Mouse (Mus musculus) heart, adult 2 months (tissue): Measurements from ENCODE around the gene Ccdc65. TPM values are rescaled to one million over a fixed set of nuclear protein-coding genes. Genes with fewer than 3 reads are reported as not detected.

ENCODE experiments used
- DNase-seq, 2 experiments: peaks; one replicate each; pipeline ENCODE4 v3.0.0; 2021
- H3K27ac ChIP-seq: fragments of 200-600 bp; 2 replicates; pipeline ENCODE4 v1.8.1; 2022
- H3K27me3 ChIP-seq: fragments of 200-500 bp; 2 replicates; pipeline ENCODE4 v1.6.1; 2012; ENCODE audit warnings: mild to moderate bottlenecking, low read length, inconsistent platforms, mixed read lengths; ENCODE audit not compliant: control insufficient read depth, insufficient read depth
- H3K36me3 ChIP-seq: fragments of 200-500 bp; 2 replicates; pipeline ENCODE4 v1.6.1; 2012; ENCODE audit warnings: low read length, inconsistent platforms; ENCODE audit not compliant: control insufficient read depth, insufficient read depth
- H3K4me1 ChIP-seq: fragments of 200-500 bp; 2 replicates; pipeline ENCODE4 v1.6.1; 2011; ENCODE audit warnings: low read length; ENCODE audit not compliant: control insufficient read depth, insufficient read depth
- H3K4me3 ChIP-seq: fragments of 200-600 bp; 2 replicates; pipeline ENCODE4 v1.8.1; 2022
- H3K79me2 ChIP-seq: fragments of 200-500 bp; replicated peaks from 2 replicates; pipeline ENCODE4 v1.6.1; 2012; ENCODE audit warnings: mild to moderate bottlenecking, inconsistent platforms, low read length, moderate library complexity, mixed read lengths; ENCODE audit not compliant: control insufficient read depth, insufficient read depth
- H3K9ac ChIP-seq: fragments of 200-500 bp; 2 replicates; pipeline ENCODE4 v1.6.1; 2012; ENCODE audit warnings: low read depth, mild to moderate bottlenecking, control low read depth, inconsistent platforms, low read length, mixed read lengths
- CTCF ChIP-seq: fragments of 200-600 bp; IDR thresholded peaks from 2 replicates; pipeline ENCODE4 v1.8.1; 2022; ENCODE audit warnings: antibody characterized with exemption, mild to moderate bottlenecking, moderate library complexity
- EP300 ChIP-seq: fragments of 200-500 bp; IDR thresholded peaks from 2 replicates; pipeline ENCODE4 v1.6.1; 2011; ENCODE audit warnings: low read depth, low read length, control low read depth; ENCODE audit not compliant: insufficient read depth
- POLR2A ChIP-seq: fragments of 200-500 bp; IDR thresholded peaks from 2 replicates; pipeline ENCODE4 v1.6.1; 2011; ENCODE audit warnings: mild to moderate bottlenecking, low read depth, low read length, control low read depth; ENCODE audit not compliant: insufficient read depth
- WGBS: fragments of 180-500 bp; shearing (Covaris S2); methylation state at CpG from one replicate; pipeline ENCODE4 v1.1.7; 2018; 5-methylcytosine and 5-hydroxymethylcytosine counted together
- intact Hi-C: fragments of 180-260 bp; cut with DNase I; formaldehyde crosslinking; loops from one replicate; pipeline ENCODE4 v1.15.1; 2025
- polyA plus RNA-seq: library from polyadenylated mRNA; depleted of rRNA; stranded (reverse); fragments of >200 nt; gene quantifications from 2 replicates; pipeline ENCODE4 v1.2.3, GENCODE M21; 2012
- total RNA-seq, 2 experiments: library from RNA; stranded (reverse); gene quantifications; 2 replicates each; pipeline ENCODE4 v1.2.3; 2021

Gene Ccdc65
- total and polyA plus RNA-seq, 3 experiments = 0.11 to 0.37 (median 0.16) TPM

DNA sequence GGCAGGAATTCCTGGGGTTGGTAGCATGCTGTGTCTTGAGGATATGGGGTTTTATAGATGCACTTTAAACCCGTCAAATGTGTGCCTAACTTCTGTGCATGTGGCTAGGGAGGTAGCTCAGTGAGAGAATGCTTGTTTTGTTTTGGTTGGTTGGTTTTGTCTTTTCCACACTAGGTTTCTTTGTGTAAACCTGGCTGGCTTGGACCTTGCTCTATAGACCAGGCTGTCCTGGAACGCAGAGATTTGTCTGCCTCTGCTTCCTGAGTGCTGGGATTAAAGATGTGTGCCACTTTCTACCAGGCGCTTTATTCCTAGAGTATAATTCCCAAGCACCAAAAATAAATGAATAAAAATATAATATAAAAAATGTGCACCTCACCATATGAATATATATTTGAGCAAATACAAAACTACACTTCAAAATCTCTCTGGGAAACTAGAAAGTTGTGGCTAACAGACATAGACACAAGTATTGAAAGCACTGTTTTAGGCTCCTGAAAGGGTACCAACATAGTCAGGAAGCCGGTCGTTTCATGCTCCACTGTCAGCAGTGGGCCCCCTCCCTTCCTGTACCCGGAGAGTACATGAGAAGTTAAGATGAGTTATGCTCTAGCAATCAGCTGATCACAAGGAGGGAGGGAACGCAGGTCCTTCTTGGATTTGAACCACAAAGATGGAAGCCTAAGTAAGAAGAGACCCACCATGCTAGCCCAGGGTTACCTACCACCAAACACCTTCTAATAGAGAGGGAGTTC is 22.0 kb downstream of the Ccdc65 start:
- no peak for DNase-seq
- Histone ChIP-seq H3K4me3 (no peak overlapping the region), H3K9ac (no peak overlapping the region), H3K27me3 (no peaks in the 10 kb centered on the region), H3K79me2 (no peaks in the 10 kb centered on the region), H3K36me3 (no peaks in the 10 kb centered on the region), H3K27ac (no peak overlapping the region), H3K4me1 (peaks cover 4% of the 10 kb centered on the region)
- WGBS = 60% methylated on average over 7 of the region's 7 CpGs
- TF ChIP-seq EP300 (no peak), CTCF (no peak), POLR2A (no peak)
- intact Hi-C loops = no loop called here

- no peak overlapping the region for H3K4me3 ChIP-seq
- TF ChIP-seq POLR2A (no peak), EP300 (no peak), CTCF (no peak)
- no peaks in the 10 kb centered on the region for H3K36me3 ChIP-seq
- DNase-seq = no peak
- H3K27me3 ChIP-seq = no peaks in the 10 kb centered on the region
- intact Hi-C loops = no loop called here
- H3K9ac ChIP-seq = no peak overlapping the region
- H3K27ac ChIP-seq = no peak overlapping the region
- peaks cover 4% of the 10 kb centered on the region for H3K4me1 ChIP-seq
- WGBS = 59% methylated on average over 6 of the region's 6 CpGs
- H3K79me2 ChIP-seq = no peaks in the 10 kb centered on the region
Measured at GRCm38 (mm10) chr15:98730790-98731189, 22.8 kb downstream of the Ccdc65 start.

- H3K9ac ChIP-seq = no peak overlapping the region
- no peak overlapping the region for H3K27ac ChIP-seq
- no peaks in the 10 kb centered on the region for H3K27me3 ChIP-seq
- no peaks in the 10 kb centered on the region for H3K79me2 ChIP-seq
- peaks cover 4% of the 10 kb centered on the region for H3K4me1 ChIP-seq
- WGBS = 73% methylated on average over 8 of the region's 8 CpGs
- H3K4me3 ChIP-seq = no peak overlapping the region
- H3K36me3 ChIP-seq = no peaks in the 10 kb centered on the region
- DNase-seq = no peak
- intact Hi-C loops = no loop called here
- no peak for TF ChIP-seq EP300
- TF ChIP-seq POLR2A = no peak
- TF ChIP-seq CTCF = no peak
Measured at GRCm38 (mm10) chr15:98732006-98732531, 24.1 kb downstream of the Ccdc65 start.

DNA sequence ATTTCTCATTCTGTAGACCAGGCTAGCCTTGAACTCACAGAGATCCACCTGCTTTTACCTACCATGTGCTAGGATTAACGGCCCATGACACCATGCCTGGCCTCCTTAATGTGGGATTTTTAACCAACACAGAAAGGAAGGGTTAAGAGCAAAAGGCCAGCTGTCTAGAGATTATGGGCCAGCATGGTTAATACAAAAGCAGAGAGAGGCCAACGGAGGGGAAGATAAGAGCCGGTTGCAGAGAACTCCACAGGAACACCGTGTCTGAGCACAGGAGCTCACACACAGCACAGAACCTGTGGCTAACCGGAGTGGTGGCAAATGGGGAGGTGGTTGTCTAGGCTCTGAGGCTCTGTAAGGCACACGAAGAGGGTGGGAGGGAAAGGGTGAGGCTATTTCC is 25.4 kb downstream of the Ccdc65 start:
- intact Hi-C loops = no loop called here
- H3K4me3 ChIP-seq = no peak overlapping the region
- TF ChIP-seq POLR2A (no peak), EP300 (no peak), CTCF (no peak)
- 43% methylated on average over 6 of the region's 6 CpGs for whole genome bisulfite sequencing
- DNase-seq = no peak
- no peaks in the 10 kb centered on the region for H3K79me2 ChIP-seq
- H3K27ac ChIP-seq = no peak overlapping the region
- H3K36me3 ChIP-seq = no peaks in the 10 kb centered on the region
- no peak overlapping the region for H3K9ac ChIP-seq
- H3K4me1 ChIP-seq = peaks cover under 1% of the 10 kb centered on the region
- no peaks in the 10 kb centered on the region for H3K27me3 ChIP-seq

DNA sequence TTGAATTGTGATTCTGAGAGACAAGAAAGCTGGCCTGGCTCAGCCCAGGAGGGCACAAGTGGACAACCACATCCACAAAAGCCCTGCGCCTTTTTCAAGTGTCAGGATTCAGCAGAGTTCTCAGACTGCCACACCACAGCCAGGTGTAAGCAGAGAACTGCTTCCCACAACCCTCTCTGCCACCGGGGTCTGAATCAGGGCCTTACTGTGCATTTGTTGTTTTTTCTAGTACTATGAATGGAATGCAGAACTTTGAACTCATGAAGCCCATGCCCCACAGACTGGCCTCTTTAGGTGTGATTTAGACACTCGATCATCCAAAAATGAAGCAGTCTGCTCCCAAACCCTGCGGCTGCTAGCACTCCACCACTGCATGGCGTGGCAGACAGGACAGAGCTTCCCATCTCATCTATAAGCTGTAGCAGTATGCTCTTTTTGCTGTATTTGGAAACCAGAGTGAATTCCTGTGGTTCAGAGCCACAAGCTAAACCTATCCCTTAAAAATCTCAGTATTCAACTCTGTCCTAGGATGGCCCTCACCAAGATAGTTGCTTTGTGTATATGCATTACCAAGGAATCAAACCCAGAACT is 26.1 kb downstream of the Ccdc65 start:
- no peaks in the 10 kb centered on the region for H3K4me1 ChIP-seq
- 81% methylated on average over 5 of the region's 5 CpGs for WGBS
- intact Hi-C loops = no loop called here
- DNase-seq = no peak
- H3K27me3 ChIP-seq = no peaks in the 10 kb centered on the region
- no peaks in the 10 kb centered on the region for H3K79me2 ChIP-seq
- H3K4me3 ChIP-seq = no peak overlapping the region
- H3K36me3 ChIP-seq = no peaks in the 10 kb centered on the region
- H3K27ac ChIP-seq = no peak overlapping the region
- TF ChIP-seq POLR2A = no peak
- no peak for TF ChIP-seq CTCF
- TF ChIP-seq EP300 = no peak
- H3K9ac ChIP-seq = no peak overlapping the region

DNA sequence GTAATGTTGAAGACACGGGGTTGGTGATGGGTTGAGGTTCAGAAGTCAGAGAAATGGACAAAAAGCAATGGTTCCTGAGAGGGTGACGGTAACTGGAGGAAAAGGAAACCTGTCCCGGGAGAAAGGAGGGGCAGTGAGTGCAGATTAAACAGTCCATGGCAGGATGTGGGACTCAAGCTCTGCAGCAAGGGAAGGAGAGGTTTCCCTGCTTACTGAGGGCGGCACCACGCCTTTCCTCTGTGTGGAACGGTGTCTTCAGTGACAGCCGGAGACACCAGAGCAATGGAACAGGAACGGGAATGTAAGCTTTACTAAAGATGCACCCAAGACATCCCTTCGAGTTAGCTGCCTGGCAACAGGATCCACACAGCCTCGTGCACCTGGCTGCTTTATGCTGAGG is 28.5 kb downstream of the Ccdc65 start:
- no peak overlapping the region for H3K4me3 ChIP-seq
- TF ChIP-seq CTCF = no peak
- H3K9ac ChIP-seq = no peak overlapping the region
- no peaks in the 10 kb centered on the region for H3K36me3 ChIP-seq
- no peak overlapping the region for H3K27ac ChIP-seq
- intact Hi-C loops = no loop called here
- no peak for DNase-seq
- no peaks in the 10 kb centered on the region for H3K27me3 ChIP-seq
- H3K4me1 ChIP-seq = no peaks in the 10 kb centered on the region
- WGBS = 63% methylated on average over 10 of the region's 10 CpGs
- no peaks in the 10 kb centered on the region for H3K79me2 ChIP-seq
